ENCODE assay signal across 18 mouse cellular contexts in the genomic region with DNA sequence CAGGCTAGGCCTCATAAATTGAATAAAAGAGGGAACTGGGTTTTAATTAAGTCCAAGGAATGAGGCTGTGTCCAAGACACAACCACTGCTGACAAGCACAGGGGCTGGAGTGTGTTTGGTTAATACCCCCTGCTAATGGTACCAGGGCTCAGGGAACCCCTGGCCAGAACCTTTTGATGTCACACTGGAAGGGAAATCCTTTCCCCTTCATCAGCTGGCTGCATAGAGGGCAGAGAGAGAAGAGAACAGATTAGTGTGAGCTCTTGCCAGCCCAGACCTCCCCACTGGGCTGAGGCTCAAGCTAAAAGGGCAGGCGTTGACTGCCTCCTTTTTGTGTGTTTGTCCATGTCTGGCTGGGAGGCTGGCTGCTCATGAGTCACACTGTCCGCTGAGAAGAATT.
DNase-seq lines count a peak whose midpoint lies in the region; ATAC-seq lines count a peak whose summit lies in the region.
"Had no signal": no experiment of that assay in that cellular context is flagged by ENCODE, and none has a peak within 500 bp of the region (broad histone marks: within the 10 kb centered on the region; RNA-seq: fewer than 3 reads in every experiment).

No protein-coding gene starts in this region.

- DNase-seq in heart, adult 11 months = peak; percentile 68
- DNase-seq in brain, adult 2 months (ENCODE audit: low read depth, low spot score) = peak; percentile 11
- DNase-seq in kidney, adult 11 months = no peak
- DNase-seq in heart, embryonic 10.5 days (ENCODE audit: low spot score) = no peak
- DNase-seq in natural killer cell, adult 2 months (ENCODE audit: low spot score in 2 of 2) = no peak
- DNase-seq: adrenal gland, postnatal 10 days; B cell, adult 2 months; cerebellum, postnatal 36 days; kidney, postnatal 4 days; liver; thymus, postnatal 25 days had no signal

- ATAC-seq in heart, embryonic 11.5 days (replicated peaks; ENCODE audit: insufficient number of reproducible peaks, low FRiP score, low TSS enrichment) = no peak
- peak; percentile 91 for ATAC-seq in forebrain, embryonic 16.5 days
- peak; percentile 62; the same call in 1 of the 2 replicates for ATAC-seq in midbrain, embryonic 15.5 days (replicated peaks)
- ATAC-seq: intestine, postnatal 0 days had no signal

- no peak overlapping the region for H3K4me3 ChIP-seq in heart, embryonic 11.5 days (ENCODE audit: low read depth, low read length)
- H3K4me3 ChIP-seq in forebrain, embryonic 16.5 days (replicated peaks; ENCODE audit: low read length) = no peak overlapping the region
- no peak overlapping the region for H3K4me3 ChIP-seq in midbrain, embryonic 15.5 days
- H3K4me3 ChIP-seq in heart, embryonic 10.5 days = no peak overlapping the region
- H3K4me3 ChIP-seq: lung, embryonic 15.5 days; neural tube, embryonic 12.5 days had no signal

- no peak overlapping the region for H3K4me2 ChIP-seq in heart, embryonic 11.5 days
- no peak overlapping the region for H3K4me2 ChIP-seq in forebrain, embryonic 16.5 days (ENCODE audit: low read length)
- no peak overlapping the region for H3K4me2 ChIP-seq in midbrain, embryonic 15.5 days
- H3K4me2 ChIP-seq: lung, embryonic 15.5 days; neural tube, embryonic 12.5 days had no signal

- H3K27ac ChIP-seq in heart, embryonic 11.5 days (ENCODE audit: low read depth, low read length) = no peak overlapping the region
- no peak overlapping the region for H3K27ac ChIP-seq in forebrain, embryonic 16.5 days (ENCODE audit: low read length)
- H3K27ac ChIP-seq in midbrain, embryonic 15.5 days = 0 out of 2 replicates have a peak overlapping the region, but pooled peaks have one; percentile 12
- H3K27ac ChIP-seq in heart, embryonic 10.5 days = no peak overlapping the region
- H3K27ac ChIP-seq: lung, embryonic 15.5 days; neural tube, embryonic 12.5 days; stomach, postnatal 0 days had no signal

- 48% methylated on average over 2 of the region's 2 CpGs for WGBS in heart, embryonic 11.5 days (ENCODE audit: insufficient replicate concordance)
- 5% methylated on average over 2 of the region's 2 CpGs for WGBS in forebrain, embryonic 16.5 days
- WGBS in midbrain, embryonic 15.5 days = 18% methylated on average over 2 of the region's 2 CpGs
- WGBS in heart, embryonic 10.5 days = 57% methylated on average over 2 of the region's 2 CpGs

- H3K27me3 ChIP-seq in heart, embryonic 11.5 days (ENCODE audit: control insufficient read depth, insufficient read depth, low read length) = no peaks in the 10 kb centered on the region
- H3K27me3 ChIP-seq in forebrain, embryonic 16.5 days (replicated peaks; ENCODE audit: control insufficient read depth, insufficient read depth, low read length) = no peaks in the 10 kb centered on the region
- no peaks in the 10 kb centered on the region for H3K27me3 ChIP-seq in midbrain, embryonic 15.5 days (replicated peaks)
- H3K27me3 ChIP-seq in heart, embryonic 10.5 days (ENCODE audit: insufficient read depth, poor library complexity, severe bottlenecking) = no peaks in the 10 kb centered on the region
- H3K27me3 ChIP-seq: lung, embryonic 15.5 days; neural tube, embryonic 12.5 days had no signal

- no peaks in the 10 kb centered on the region for H3K9me3 ChIP-seq in heart, embryonic 11.5 days (replicated peaks; ENCODE audit: control insufficient read depth, low read length)
- H3K9me3 ChIP-seq in forebrain, embryonic 16.5 days (ENCODE audit: control insufficient read depth, low read length) = peaks cover 10% of the 10 kb centered on the region; the same call in 1 of the 2 replicates
- H3K9me3 ChIP-seq in midbrain, embryonic 15.5 days = 0 out of 2 replicates have a peak, but pooled peaks cover 5% of the 10 kb centered on the region
- H3K9me3 ChIP-seq in heart, embryonic 10.5 days = no peaks in the 10 kb centered on the region
- H3K9me3 ChIP-seq: lung, embryonic 15.5 days had no signal

- H3K9ac ChIP-seq in heart, embryonic 11.5 days (ENCODE audit: low read depth, low read length) = no peak overlapping the region
- no peak overlapping the region for H3K9ac ChIP-seq in forebrain, embryonic 16.5 days (replicated peaks; ENCODE audit: low read depth, low read length)
- no peak overlapping the region for H3K9ac ChIP-seq in midbrain, embryonic 15.5 days
- H3K9ac ChIP-seq: lung, embryonic 15.5 days; neural tube, embryonic 12.5 days had no signal

- no peaks in the 10 kb centered on the region for H3K4me1 ChIP-seq in heart, embryonic 11.5 days (ENCODE audit: control insufficient read depth, insufficient read depth, low read length)
- H3K4me1 ChIP-seq in forebrain, embryonic 16.5 days (replicated peaks; ENCODE audit: control insufficient read depth, insufficient read depth, low read length) = peaks cover 6% of the 10 kb centered on the region; the same call in 1 of the 2 replicates
- H3K4me1 ChIP-seq in midbrain, embryonic 15.5 days = peaks cover 8% of the 10 kb centered on the region
- no peaks in the 10 kb centered on the region for H3K4me1 ChIP-seq in heart, embryonic 10.5 days
- H3K4me1 ChIP-seq: neural tube, embryonic 12.5 days had no signal

- no peaks in the 10 kb centered on the region for H3K36me3 ChIP-seq in heart, embryonic 11.5 days (ENCODE audit: control insufficient read depth, insufficient read depth, low read length)
- H3K36me3 ChIP-seq in forebrain, embryonic 16.5 days (ENCODE audit: control insufficient read depth, insufficient read depth) = no peaks in the 10 kb centered on the region
- H3K36me3 ChIP-seq in midbrain, embryonic 15.5 days (replicated peaks) = no peaks in the 10 kb centered on the region
- H3K36me3 ChIP-seq in heart, embryonic 10.5 days = no peaks in the 10 kb centered on the region
- H3K36me3 ChIP-seq: lung, embryonic 15.5 days; neural tube, embryonic 12.5 days had no signal

Comparison
In these comparisons a context has a peak if more than half of its experiments do, and no peak if none do; other contexts are left out.
1. DNase-seq: peak in heart, adult 11 months (single experiment) and brain, adult 2 months (single experiment); none in kidney, adult 11 months (single experiment), heart, embryonic 10.5 days (single experiment) and natural killer cell, adult 2 months (0 of 2).